Mouse (Mus musculus): Measurements from ENCODE around the gene Olfr508.

- TF ChIP-seq EP300 (IDR thresholded peaks at IDR 0.05) (no peak), CTCF (IDR thresholded peaks at IDR 0.05) (no peak)
These were observed 40.0 kb upstream of the Olfr508 start for GRCm38 (mm10) chr7:108589797-108590196.

Measured in lung, postnatal 0 days (tissue).